Mouse (Mus musculus) adrenal gland, adult (tissue): ENCODE data around the gene Nckipsd.

Source experiments
- DNase-seq, 2 experiments: peaks; one replicate each; pipeline ENCODE4 v3.0.0; 2022 to 2023; ENCODE audit warnings: low spot score in 1 of 2; ENCODE audit not compliant: inconsistent age in 2 of 2

The Nckipsd gene

DNA sequence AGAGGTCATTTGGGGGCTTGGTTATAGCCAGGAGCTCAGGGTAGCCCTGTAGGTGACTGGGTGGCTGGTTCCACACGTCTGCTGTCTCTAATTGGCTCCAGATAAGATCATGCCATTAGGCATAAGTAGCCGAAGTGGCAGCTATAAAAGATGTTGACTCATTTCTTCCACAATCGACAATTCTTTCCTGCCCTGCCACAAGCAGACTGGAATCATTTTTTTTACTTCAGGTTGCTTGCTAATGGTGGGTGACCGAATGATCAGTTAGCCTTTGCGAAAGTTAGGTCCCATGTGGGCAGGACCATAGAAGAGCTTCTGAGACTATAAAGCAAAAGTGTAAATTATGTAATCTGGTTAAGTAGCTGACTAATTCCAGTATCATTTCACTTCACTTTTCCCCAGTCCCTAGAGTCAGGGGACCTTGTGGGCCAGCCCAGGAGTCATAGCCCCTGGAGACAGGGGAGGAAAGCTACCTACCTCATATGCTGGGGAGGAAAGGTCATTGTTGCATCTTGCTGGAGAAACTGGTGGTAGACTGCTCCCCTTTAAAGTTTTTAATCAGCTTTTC lies 9.6 kb upstream of the Nckipsd start:
- DNase-seq, result peak in 1 of 2 experiments; percentile 39

DNA sequence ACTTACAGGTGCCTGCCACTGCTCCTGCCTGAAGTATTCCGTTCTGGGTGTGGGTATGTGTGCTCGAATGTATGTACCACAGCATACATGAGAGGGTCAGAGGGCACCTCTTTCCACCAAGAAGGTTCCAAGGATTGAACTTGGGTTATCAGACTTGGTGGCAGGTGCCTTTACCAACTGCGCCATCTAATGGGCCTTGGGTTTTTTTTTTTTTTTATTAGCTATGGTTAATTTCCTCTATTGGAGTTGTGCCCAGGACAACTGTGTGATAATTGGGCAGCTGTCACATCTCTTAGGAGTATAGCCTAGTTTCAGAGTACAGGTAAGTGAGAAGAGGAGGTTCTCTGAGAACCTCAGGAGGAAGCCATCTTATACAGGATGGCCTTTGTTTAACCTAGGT lies 8.6 kb upstream of the Nckipsd start:
- DNase-seq, result peak in 1 of 2 experiments; percentile 34

DNA sequence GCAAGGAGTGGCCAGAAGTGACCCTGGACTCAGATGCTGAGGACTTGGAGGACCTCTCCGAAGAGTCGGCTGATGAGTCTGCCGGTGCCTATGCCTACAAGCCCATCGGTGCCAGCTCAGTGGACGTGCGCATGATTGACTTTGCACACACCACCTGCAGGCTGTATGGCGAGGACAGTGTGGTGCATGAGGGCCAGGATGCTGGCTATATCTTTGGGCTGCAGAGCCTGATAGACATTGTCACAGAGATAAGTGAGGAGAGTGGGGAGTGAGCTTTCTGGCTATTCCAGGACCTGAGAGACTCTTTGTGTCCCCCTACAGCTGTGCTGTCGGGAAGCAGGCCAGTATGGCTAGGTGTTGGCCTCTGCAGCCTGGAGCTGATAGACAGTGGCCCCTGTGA lies 2.4 kb upstream of the Nckipsd start:
- no peak for DNase-seq

GRCm38 (mm10) chr9:108806379-108806778 lies 1.8 kb upstream of the Nckipsd start:
- no peak for DNase-seq

GRCm38 (mm10) chr9:108806831-108807230 lies 1.3 kb upstream of the Nckipsd start:
- DNase-seq, result peak in 1 of 2 experiments; percentile 31

DNA sequence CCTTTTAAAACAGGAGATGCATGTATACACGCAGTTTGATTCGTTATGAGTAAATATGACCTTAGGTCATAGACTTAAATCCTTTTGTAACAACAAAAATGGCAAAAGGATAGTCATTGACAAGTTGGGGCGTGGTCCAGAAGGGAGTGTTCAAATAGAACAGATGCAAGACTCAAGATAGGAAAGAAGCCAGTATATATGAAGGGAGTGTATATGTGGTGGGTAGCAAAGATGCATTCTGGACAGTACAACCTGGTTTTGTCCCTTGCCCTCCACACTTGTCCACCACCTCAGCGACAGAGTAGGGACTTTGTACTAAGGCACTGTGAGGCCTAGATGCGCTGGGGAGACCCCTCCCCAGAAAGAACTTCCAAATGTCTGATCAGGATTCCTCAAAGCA lies 494 bp upstream of the Nckipsd start:
- DNase-seq, result no peak

DNA sequence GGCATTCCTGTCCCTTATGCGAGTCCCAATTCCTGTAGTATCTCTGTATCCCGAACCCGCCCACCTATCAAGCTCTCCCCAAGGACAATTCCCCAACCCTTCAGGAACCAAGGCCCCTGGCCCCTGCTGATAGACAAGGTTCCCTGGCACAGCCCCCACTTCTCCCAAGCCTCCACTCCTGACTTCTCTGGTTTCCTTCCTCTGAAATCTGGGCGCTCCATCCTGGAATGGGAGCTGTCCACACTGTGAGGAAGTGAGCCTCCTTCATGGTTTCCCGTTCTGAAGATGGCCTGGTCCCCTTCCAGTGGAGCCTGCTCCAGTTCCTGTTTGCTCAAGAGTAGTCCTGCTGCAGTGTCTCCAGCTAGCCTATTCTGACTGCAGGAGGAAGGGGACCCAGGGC lies 1.0 kb downstream of the Nckipsd start:
- peak in 1 of 2 experiments; percentile 65 for DNase-seq

- peak in 1 of 2 experiments; percentile 33 for DNase-seq
These were observed 1.6 kb downstream of the Nckipsd start for GRCm38 (mm10) chr9:108809723-108810122.

DNA sequence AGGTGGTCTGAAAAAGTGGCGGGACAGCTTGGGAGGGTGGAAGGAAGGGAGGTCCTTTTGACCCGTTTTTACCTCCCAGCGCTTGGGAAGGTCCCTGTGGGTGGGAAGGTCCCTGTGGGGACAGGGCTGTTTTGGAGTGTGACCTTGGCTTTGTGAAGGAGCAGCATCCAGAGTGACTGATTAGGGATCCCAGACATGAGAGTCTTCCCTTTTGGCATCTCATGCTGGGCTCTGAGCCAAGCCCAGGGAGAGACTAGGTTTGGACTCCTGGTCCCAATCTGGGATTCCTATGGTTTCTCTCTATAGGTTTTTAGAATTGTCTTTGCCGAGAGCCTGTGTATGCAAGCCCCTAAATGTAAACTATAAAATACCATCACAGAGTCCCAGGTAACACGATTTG lies 2.3 kb downstream of the Nckipsd start:
- peak in 1 of 2 experiments; percentile 38 for DNase-seq

DNA sequence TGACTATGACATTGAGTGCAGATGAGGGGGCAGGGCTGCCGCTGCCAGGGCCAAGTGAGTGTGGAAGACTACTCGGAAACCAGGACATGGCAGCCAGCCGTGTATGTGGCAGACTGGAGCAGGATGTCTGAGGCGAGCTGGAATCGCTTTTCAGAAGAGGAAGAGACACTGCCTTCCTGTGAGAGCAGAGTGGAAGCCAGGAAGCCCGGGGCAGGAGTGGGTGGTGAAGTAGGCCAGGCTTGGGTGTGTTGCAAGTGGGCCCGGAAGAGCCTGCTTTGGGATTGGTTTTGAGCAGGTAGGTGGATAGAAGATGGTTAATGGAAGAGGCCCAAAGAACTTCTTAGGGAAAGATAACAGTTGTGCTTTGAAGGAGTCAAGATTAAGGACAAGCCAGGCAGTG lies 7.4 kb downstream of the Nckipsd start:
- DNase-seq, result no peak

DNA sequence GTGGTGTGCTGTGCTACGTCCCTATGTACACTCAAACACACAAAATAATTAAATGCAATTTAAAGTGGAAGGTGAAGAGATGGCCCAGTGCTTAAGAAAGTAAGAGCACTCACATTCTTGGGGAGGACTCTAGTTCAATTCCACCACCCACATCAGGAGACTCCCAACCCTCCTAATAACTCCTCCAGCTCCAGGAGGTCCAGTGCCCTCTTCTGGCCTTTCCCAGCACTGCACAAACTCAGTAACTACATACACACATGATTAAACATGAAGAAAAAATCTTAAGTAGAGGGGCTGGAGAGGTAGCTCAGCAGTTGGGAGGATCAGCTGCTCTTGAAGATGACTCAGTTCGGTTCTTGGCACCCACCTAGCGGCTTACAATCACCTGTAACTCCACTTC lies 11.3 kb downstream of the Nckipsd start:
- peak in 1 of 2 experiments; percentile 81 for DNase-seq

- DNase-seq, result no peak
These were observed 11.9 kb downstream of the Nckipsd start for GRCm38 (mm10) chr9:108820077-108820476.

DNA sequence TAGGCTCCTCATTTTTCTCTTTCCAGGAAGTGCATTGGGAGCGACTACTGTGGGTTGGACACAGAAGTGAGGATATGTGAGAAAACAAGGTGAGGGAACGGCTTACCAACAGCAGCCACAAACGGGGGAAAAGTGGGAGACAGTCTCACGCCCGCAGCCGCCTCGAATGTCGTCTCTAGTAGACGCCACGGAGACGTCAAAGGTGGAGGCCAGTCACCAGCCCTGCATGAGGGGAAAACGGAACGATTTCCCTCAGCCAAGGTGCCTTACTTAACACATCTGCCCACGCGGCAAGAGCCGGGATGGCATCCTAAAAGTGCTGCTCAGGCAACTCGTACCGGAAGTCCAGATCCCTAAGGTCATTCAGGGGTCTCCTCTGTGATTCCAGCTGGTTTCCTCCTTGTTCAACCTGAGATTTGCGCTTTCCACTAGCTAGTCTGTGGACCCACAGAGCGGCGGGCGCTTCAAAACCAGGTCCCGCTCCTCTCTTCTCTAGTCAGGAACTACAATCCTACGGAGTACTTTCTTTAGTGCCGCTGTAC lies 16.0 kb downstream of the Nckipsd start:
- DNase-seq, result no peak

GRCm38 (mm10) chr9:108824755-108825413 lies 16.7 kb downstream of the Nckipsd start:
- DNase-seq, result peak; percentile 65 to 72

GRCm38 (mm10) chr9:108825820-108826699 lies 17.9 kb downstream of the Nckipsd start, which contains the start of gene Celsr3:
Gene Celsr3, plus strand, starts transcription at chr9:108826320.
- DNase-seq, result peak; percentile 59 to 79

DNA sequence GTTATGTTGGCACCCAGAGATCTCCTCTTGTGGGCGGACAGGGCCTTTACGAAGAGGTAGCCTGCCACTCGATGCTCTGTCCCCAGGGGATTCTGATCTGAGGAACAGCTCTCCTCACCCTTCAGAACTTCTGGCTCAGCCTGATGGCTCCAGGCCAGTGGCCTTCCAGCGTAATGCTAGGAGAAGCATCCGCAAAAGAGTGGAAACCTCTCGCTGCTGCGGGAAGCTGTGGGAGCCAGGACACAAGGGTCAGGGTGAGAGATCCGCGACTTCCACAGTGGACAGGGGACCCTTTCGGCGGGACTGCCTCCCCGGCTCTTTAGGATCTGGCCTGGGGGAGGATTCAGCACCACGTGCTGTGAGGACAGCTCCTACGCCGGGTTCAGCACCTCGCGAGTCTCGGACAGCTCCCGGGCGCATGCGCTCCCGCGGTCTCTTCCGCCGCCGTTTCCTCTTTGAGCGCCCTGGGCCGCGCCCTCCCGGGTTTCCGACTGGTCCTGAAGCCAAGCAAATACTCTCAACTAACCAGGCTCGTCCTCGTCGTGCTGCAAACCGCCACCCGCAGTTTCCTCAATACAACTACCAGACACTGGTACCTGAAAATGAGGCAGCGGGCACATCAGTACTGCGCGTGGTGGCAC lies 18.7 kb downstream of the Nckipsd start:
- DNase-seq, result peak; percentile 83 to 94

DNA sequence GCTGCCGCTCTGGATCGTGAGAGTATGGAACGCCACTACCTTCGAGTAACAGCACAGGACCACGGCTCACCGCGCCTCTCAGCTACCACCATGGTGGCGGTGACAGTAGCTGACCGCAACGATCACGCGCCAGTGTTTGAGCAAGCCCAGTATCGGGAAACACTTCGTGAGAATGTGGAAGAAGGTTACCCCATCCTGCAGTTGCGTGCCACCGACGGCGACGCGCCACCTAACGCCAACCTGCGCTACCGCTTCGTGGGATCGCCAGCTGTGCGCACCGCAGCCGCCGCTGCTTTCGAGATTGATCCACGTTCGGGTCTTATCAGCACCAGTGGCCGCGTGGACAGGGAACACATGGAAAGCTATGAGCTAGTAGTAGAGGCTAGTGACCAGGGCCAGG lies 19.3 kb downstream of the Nckipsd start:
- no peak for DNase-seq

GRCm38 (mm10) chr9:108827906-108828305 lies 19.7 kb downstream of the Nckipsd start:
- DNase-seq, result no peak

DNA sequence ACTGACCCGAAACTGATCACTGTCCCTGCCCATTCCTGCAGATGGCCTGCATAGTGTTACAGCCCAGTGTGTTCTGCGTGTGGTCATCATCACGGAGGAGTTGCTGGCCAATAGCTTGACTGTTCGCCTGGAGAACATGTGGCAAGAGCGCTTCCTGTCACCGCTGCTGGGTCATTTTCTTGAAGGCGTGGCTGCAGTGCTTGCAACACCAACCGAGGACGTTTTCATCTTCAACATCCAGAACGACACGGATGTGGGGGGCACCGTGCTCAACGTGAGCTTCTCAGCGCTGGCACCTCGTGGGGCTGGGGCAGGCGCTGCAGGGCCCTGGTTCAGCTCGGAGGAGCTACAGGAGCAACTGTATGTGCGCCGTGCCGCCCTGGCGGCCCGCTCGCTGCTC lies 23.5 kb downstream of the Nckipsd start:
- DNase-seq, result peak in 1 of 2 experiments; percentile 62

- DNase-seq, result peak; percentile 96 to 97
These were observed 24.4 kb downstream of the Nckipsd start for GRCm38 (mm10) chr9:108832390-108833108.
